Mouse (Mus musculus) heart, postnatal 0 days (tissue): ENCODE data around the gene Slc46a2.

Experiments
- CTCF ChIP-seq: IDR thresholded peaks from 2 replicates; pipeline ENCODE4 v1.5.1; 2016; ENCODE audit warnings: antibody characterized with exemption, control low read depth, low read depth
- EP300 ChIP-seq: IDR thresholded peaks from 2 replicates; pipeline ENCODE4 v1.6.1; 2016; ENCODE audit warnings: antibody characterized with exemption, low read depth

DNA sequence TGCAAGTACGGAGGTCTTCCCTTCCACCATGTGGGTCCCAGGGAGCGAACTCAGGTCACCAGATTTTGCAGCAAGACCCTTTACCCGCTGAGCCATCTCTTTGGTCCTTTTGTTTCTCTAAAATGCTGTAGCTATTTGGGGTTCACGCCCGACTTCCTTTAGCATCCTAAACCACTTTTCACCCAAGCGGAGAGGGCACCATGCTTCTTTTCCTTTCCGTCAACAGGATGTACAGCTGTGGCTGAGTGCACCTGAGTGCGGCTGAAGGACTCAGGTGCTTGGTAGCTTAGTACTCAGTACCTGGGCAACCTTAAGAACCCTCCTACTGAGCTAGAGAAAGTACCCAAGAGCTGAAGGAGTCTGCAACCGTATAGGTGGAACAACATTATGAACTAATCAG lies 10.2 kb upstream of the Slc46a2 start:
- no peak for TF ChIP-seq CTCF
- TF ChIP-seq EP300, result no peak
